Mouse (Mus musculus) heart, adult 2 months (tissue): ENCODE results near the gene Pou6f2.

Experiments
- EP300 ChIP-seq: fragments of 200-500 bp; IDR thresholded peaks from 2 replicates; pipeline ENCODE4 v1.6.1; 2011; ENCODE audit warnings: low read depth, low read length, control low read depth; ENCODE audit not compliant: insufficient read depth
- POLR2A ChIP-seq: fragments of 200-500 bp; IDR thresholded peaks from 2 replicates; pipeline ENCODE4 v1.6.1; 2011; ENCODE audit warnings: mild to moderate bottlenecking, low read depth, low read length, control low read depth; ENCODE audit not compliant: insufficient read depth

DNA sequence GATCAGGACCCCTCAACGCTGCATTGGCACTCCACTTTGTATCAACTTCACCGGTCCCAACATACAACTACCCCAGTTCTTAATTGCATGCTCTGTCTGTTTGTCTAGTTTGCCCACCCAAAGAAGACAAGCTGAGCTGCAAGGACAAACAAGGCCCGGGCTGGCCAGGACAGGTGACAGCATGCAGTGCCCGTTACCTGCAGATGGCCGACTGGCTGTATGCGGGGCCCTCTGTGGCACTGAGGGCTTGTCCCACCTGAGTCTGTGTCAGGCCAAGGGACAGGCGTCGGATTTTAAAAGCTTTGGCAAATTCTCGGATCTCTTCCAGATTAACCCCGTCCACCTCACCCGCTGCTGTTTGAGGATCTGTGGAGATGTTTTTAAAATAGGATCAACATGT is 268.7 kb downstream of the Pou6f2 start:
- no peak for TF ChIP-seq POLR2A
- TF ChIP-seq EP300, result no peak
